Comparison of ENCODE assay signal across 8 mouse cellular contexts in the genomic region with DNA sequence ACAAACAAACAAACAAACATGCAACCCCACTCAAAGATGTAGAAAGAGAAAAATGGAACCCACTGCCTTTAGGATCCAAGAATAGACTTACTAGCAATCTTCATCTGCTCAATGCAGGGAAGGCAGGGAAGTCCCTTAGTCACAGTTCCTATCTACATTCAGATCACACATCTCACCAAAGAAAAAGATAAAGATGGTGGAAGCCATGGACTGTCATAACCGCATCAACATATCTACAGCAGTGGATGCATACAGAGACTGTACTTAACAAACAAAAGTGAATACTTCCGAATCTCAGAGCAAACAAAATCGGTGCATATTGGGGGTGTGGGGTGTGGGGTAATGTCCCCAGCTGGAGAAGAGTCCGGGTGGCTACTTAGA.
A peak's percentile ranks its signal among the peaks of the same experiment; 100 is the strongest.
DNase-seq lines count a peak whose midpoint lies in the region; ATAC-seq lines count a peak whose summit lies in the region.

No protein-coding gene starts in this region.

- no peaks in the 10 kb centered on the region for H3K36me3 ChIP-seq in heart, embryonic 16.5 days (ENCODE audit: control insufficient read depth, insufficient read depth)
- no peaks in the 10 kb centered on the region for H3K36me3 ChIP-seq in limb, embryonic 13.5 days

- no peak for ATAC-seq in heart, embryonic 16.5 days (replicated peaks; ENCODE audit: extremely low read depth, insufficient read depth, low FRiP score)
- peak; percentile 36 for ATAC-seq in activated CD4-positive, CD25-positive, alpha-beta regulatory T cell, adult 4 months
- ATAC-seq in limb, embryonic 13.5 days (ENCODE audit: low FRiP score, low read depth): no peak
- no peak for ATAC-seq in monocyte, adult 5-6 weeks (replicated peaks; ENCODE audit: insufficient number of reproducible peaks, low FRiP score, low TSS enrichment, poor library complexity, severe bottlenecking)

- peak overlapping the region; percentile 75 for H3K4me2 ChIP-seq in heart, embryonic 16.5 days (ENCODE audit: low read depth, low read length)
- peak overlapping the region; percentile 56 for H3K4me2 ChIP-seq in limb, embryonic 13.5 days (replicated peaks)

- H3K9me3 ChIP-seq in heart, embryonic 16.5 days (replicated peaks; ENCODE audit: control insufficient read depth, low read length): no peaks in the 10 kb centered on the region; the same call in 1 of the 2 replicates
- no peaks in the 10 kb centered on the region for H3K9me3 ChIP-seq in limb, embryonic 13.5 days

- peak overlapping the region; percentile 49; the same call in 1 of the 2 replicates for H3K4me3 ChIP-seq in heart, embryonic 16.5 days (ENCODE audit: low read length)
- no peak overlapping the region for H3K4me3 ChIP-seq in limb, embryonic 13.5 days

- H3K27ac ChIP-seq in heart, embryonic 16.5 days (ENCODE audit: low read length): peak overlapping the region; percentile 48; the same call in 1 of the 2 replicates
- H3K27ac ChIP-seq in limb, embryonic 13.5 days: no peak overlapping the region

- H3K27me3 ChIP-seq in heart, embryonic 16.5 days (ENCODE audit: control insufficient read depth, insufficient read depth, low read length): peaks cover 6% of the 10 kb centered on the region; the same call in 1 of the 2 replicates
- no peaks in the 10 kb centered on the region for H3K27me3 ChIP-seq in limb, embryonic 13.5 days

- H3K4me1 ChIP-seq in heart, embryonic 16.5 days (ENCODE audit: control insufficient read depth, insufficient read depth, low read length): peaks cover 24% of the 10 kb centered on the region
- peaks cover 17% of the 10 kb centered on the region; the same call in 1 of the 2 replicates for H3K4me1 ChIP-seq in limb, embryonic 13.5 days

- H3K9ac ChIP-seq in heart, embryonic 16.5 days (ENCODE audit: low read length): peak overlapping the region; percentile 39
- no peak overlapping the region for H3K9ac ChIP-seq in limb, embryonic 13.5 days

- no peak for DNase-seq in heart, postnatal 4 days
- DNase-seq in CD4-positive helper T cell, adult 2 months (ENCODE audit: low read depth, low spot score): peak; percentile 25
- no peak for DNase-seq in right cerebral cortex, postnatal 36 days (ENCODE audit: low spot score in 2 of 2)
- DNase-seq in gastrocnemius, postnatal 25 days: no peak

- 67% methylated on average over 4 of the region's 4 CpGs for WGBS in heart, embryonic 16.5 days
- WGBS in limb, embryonic 13.5 days: 83% methylated on average over 4 of the region's 4 CpGs
